Mouse (Mus musculus) midbrain, embryonic 15.5 days (tissue): ENCODE measurements at regions not wholly inside any gene's neighbourhood (a gene's known extent, or its start where the extent isn't known, plus 50 kb on each side); places are given as distances from the start of the nearest gene placed in this dataset.

Source experiments
- ATAC-seq: fragments of 200-750 bp; cut with Nextera tagmentation; replicated peaks from 2 replicates; pipeline ENCODE4 v1.8.0; 2017; ENCODE audit warnings: moderate TSS enrichment
- H3K27ac ChIP-seq: fragments of 300-500 bp; sonication (generic); 2 replicates; pipeline ENCODE4 v1.5.1; 2015; ENCODE audit warnings: mild to moderate bottlenecking, inconsistent platforms
- H3K27me3 ChIP-seq: fragments of 300-500 bp; sonication (generic); replicated peaks from 2 replicates; pipeline ENCODE4 v1.6.1; 2015; ENCODE audit warnings: inconsistent platforms
- H3K36me3 ChIP-seq: fragments of 300-500 bp; sonication (generic); replicated peaks from 2 replicates; pipeline ENCODE4 v1.6.1; 2015; ENCODE audit warnings: inconsistent platforms
- H3K4me1 ChIP-seq: fragments of 300-500 bp; sonication (generic); 2 replicates; pipeline ENCODE4 v1.6.1; 2015; ENCODE audit warnings: inconsistent platforms
- H3K4me2 ChIP-seq: fragments of 300-500 bp; sonication (generic); 2 replicates; pipeline ENCODE4 v1.6.1; 2015; ENCODE audit warnings: inconsistent platforms, mild to moderate bottlenecking, moderate library complexity
- H3K4me3 ChIP-seq: fragments of 300-500 bp; sonication (generic); 2 replicates; pipeline ENCODE4 v1.5.1; 2015; ENCODE audit warnings: mild to moderate bottlenecking, inconsistent platforms
- H3K9ac ChIP-seq: fragments of 300-500 bp; sonication (generic); 2 replicates; pipeline ENCODE4 v1.6.1; 2015; ENCODE audit warnings: mild to moderate bottlenecking, inconsistent platforms
- H3K9me3 ChIP-seq: fragments of 300-500 bp; sonication (generic); 2 replicates; pipeline ENCODE4 v1.6.1; 2016; ENCODE audit warnings: inconsistent platforms
- WGBS: fragments of 180-500 bp; shearing (Covaris S2); methylation state at CpG from one replicate; pipeline ENCODE4 v1.1.7; 2015; ENCODE audit warnings: mixed read lengths; 5-methylcytosine and 5-hydroxymethylcytosine counted together

- Histone ChIP-seq H3K27me3 (no peaks in the 10 kb centered on the region), H3K4me1 (no peaks in the 10 kb centered on the region), H3K27ac (no peak overlapping the region), H3K9ac (no peak overlapping the region), H3K4me3 (no peak overlapping the region), H3K9me3 (no peaks in the 10 kb centered on the region), H3K4me2 (no peak overlapping the region), H3K36me3 (no peaks in the 10 kb centered on the region)
- WGBS, result 92% methylated on average over 7 of the region's 7 CpGs
- no peak for ATAC-seq
These were observed 282.4 kb upstream of the Gm12728 start for GRCm38 (mm10) chr4:105507221-105507620.

GRCm38 (mm10) chr4:105509091-105509490, 280.6 kb upstream of the Gm12728 start:
- no peak for ATAC-seq
- Histone ChIP-seq H3K4me3 (no peak overlapping the region), H3K36me3 (no peaks in the 10 kb centered on the region), H3K27ac (no peak overlapping the region), H3K9ac (no peak overlapping the region), H3K27me3 (no peaks in the 10 kb centered on the region), H3K4me1 (no peaks in the 10 kb centered on the region), H3K9me3 (no peaks in the 10 kb centered on the region), H3K4me2 (no peak overlapping the region)
- WGBS, result 85% methylated on average over 3 of the region's 3 CpGs

GRCm38 (mm10) chr4:105510406-105510805, 279.3 kb upstream of the Gm12728 start:
- no peak overlapping the region for H3K4me2 ChIP-seq
- 86% methylated on average over 1 of the region's 1 CpGs for WGBS
- no peak overlapping the region for H3K4me3 ChIP-seq
- no peaks in the 10 kb centered on the region for H3K36me3 ChIP-seq
- ATAC-seq, result no peak
- H3K27me3 ChIP-seq, result no peaks in the 10 kb centered on the region
- H3K4me1 ChIP-seq, result no peaks in the 10 kb centered on the region
- H3K9me3 ChIP-seq, result no peaks in the 10 kb centered on the region
- no peak overlapping the region for H3K27ac ChIP-seq
- H3K9ac ChIP-seq, result no peak overlapping the region

GRCm38 (mm10) chr4:105525135-105525534, 264.5 kb upstream of the Gm12728 start:
- WGBS, result 57% methylated on average over 2 of the region's 2 CpGs
- H3K27me3 ChIP-seq, result no peaks in the 10 kb centered on the region

GRCm38 (mm10) chr4:105526755-105527154, 262.9 kb upstream of the Gm12728 start:
- 93% methylated on average over 7 of the region's 7 CpGs for WGBS
- H3K9me3 ChIP-seq, result no peaks in the 10 kb centered on the region
- no peak overlapping the region for H3K9ac ChIP-seq
- H3K4me3 ChIP-seq, result no peak overlapping the region
- H3K27ac ChIP-seq, result no peak overlapping the region
- H3K27me3 ChIP-seq, result no peaks in the 10 kb centered on the region
- no peaks in the 10 kb centered on the region for H3K36me3 ChIP-seq
- H3K4me2 ChIP-seq, result no peak overlapping the region
- no peak for ATAC-seq
- 0 out of 2 replicates have a peak, but pooled peaks cover 5% of the 10 kb centered on the region for H3K4me1 ChIP-seq

More at GRCm38 (mm10) chr4:105525135-105525534, 264.5 kb upstream of the Gm12728 start:
- no peaks in the 10 kb centered on the region for H3K4me1 ChIP-seq
- no peaks in the 10 kb centered on the region for H3K9me3 ChIP-seq
- H3K36me3 ChIP-seq, result no peaks in the 10 kb centered on the region
- no peak overlapping the region for H3K27ac ChIP-seq
- H3K4me2 ChIP-seq, result no peak overlapping the region
- ATAC-seq, result no peak
- H3K9ac ChIP-seq, result no peak overlapping the region
- no peak overlapping the region for H3K4me3 ChIP-seq

GRCm38 (mm10) chr4:105527316-105527715, 262.4 kb upstream of the Gm12728 start:
- no peaks in the 10 kb centered on the region for H3K9me3 ChIP-seq
- no peak for ATAC-seq
- no peak overlapping the region for H3K9ac ChIP-seq
- H3K27ac ChIP-seq, result no peak overlapping the region
- no peak overlapping the region for H3K4me2 ChIP-seq
- no peaks in the 10 kb centered on the region for H3K27me3 ChIP-seq
- WGBS, result 86% methylated on average over 3 of the region's 3 CpGs
- H3K4me1 ChIP-seq, result 0 out of 2 replicates have a peak, but pooled peaks cover 11% of the 10 kb centered on the region
- H3K36me3 ChIP-seq, result no peaks in the 10 kb centered on the region
- no peak overlapping the region for H3K4me3 ChIP-seq

GRCm38 (mm10) chr4:105531651-105532425, 257.8 kb upstream of the Gm12728 start:
- Histone ChIP-seq H3K27ac (no peak overlapping the region), H3K9me3 (no peaks in the 10 kb centered on the region), H3K9ac (no peak overlapping the region), H3K4me1 (0 out of 2 replicates have a peak, but pooled peaks cover 11% of the 10 kb centered on the region), H3K4me3 (no peak overlapping the region), H3K4me2 (no peak overlapping the region), H3K36me3 (no peaks in the 10 kb centered on the region), H3K27me3 (no peaks in the 10 kb centered on the region)
- peak; percentile 54 for ATAC-seq
- WGBS, result 52% methylated on average over 16 of the region's 16 CpGs

GRCm38 (mm10) chr4:105535451-105535850, 254.2 kb upstream of the Gm12728 start:
- no peak for ATAC-seq
- Histone ChIP-seq H3K4me3 (no peak overlapping the region), H3K27me3 (no peaks in the 10 kb centered on the region), H3K4me2 (no peak overlapping the region), H3K9ac (no peak overlapping the region), H3K4me1 (0 out of 2 replicates have a peak, but pooled peaks cover 11% of the 10 kb centered on the region), H3K36me3 (no peaks in the 10 kb centered on the region), H3K27ac (no peak overlapping the region), H3K9me3 (no peaks in the 10 kb centered on the region)
- WGBS, result 67% methylated on average over 6 of the region's 6 CpGs

- no peaks in the 10 kb centered on the region for H3K4me1 ChIP-seq
- H3K9me3 ChIP-seq, result no peaks in the 10 kb centered on the region
- no peak overlapping the region for H3K9ac ChIP-seq
- WGBS, result 84% methylated on average over 2 of the region's 2 CpGs
- no peak overlapping the region for H3K4me3 ChIP-seq
- no peak overlapping the region for H3K4me2 ChIP-seq
- H3K36me3 ChIP-seq, result no peaks in the 10 kb centered on the region
- H3K27me3 ChIP-seq, result no peaks in the 10 kb centered on the region
- H3K27ac ChIP-seq, result no peak overlapping the region
- ATAC-seq, result no peak
These were observed 244.2 kb upstream of the Gm12728 start for GRCm38 (mm10) chr4:105545486-105545885.

GRCm38 (mm10) chr4:105549744-105550440, 239.8 kb upstream of the Gm12728 start:
- Histone ChIP-seq H3K36me3 (no peaks in the 10 kb centered on the region), H3K9me3 (no peaks in the 10 kb centered on the region), H3K4me1 (no peaks in the 10 kb centered on the region), H3K4me2 (no peak overlapping the region), H3K4me3 (no peak overlapping the region), H3K27me3 (no peaks in the 10 kb centered on the region), H3K27ac (no peak overlapping the region), H3K9ac (no peak overlapping the region)
- ATAC-seq, result no peak
- 82% methylated on average over 7 of the region's 7 CpGs for WGBS

- Histone ChIP-seq H3K4me3 (no peak overlapping the region), H3K27me3 (no peaks in the 10 kb centered on the region), H3K4me2 (no peak overlapping the region), H3K36me3 (no peaks in the 10 kb centered on the region), H3K4me1 (no peaks in the 10 kb centered on the region), H3K9ac (no peak overlapping the region), H3K9me3 (no peaks in the 10 kb centered on the region), H3K27ac (no peak overlapping the region)
- ATAC-seq, result no peak
- 98% methylated on average over 4 of the region's 4 CpGs for WGBS
These were observed 237.5 kb upstream of the Gm12728 start for GRCm38 (mm10) chr4:105551966-105552685.

GRCm38 (mm10) chr4:105554994-105555393, 234.7 kb upstream of the Gm12728 start:
- no peaks in the 10 kb centered on the region for H3K4me1 ChIP-seq
- WGBS, result 90% methylated on average over 8 of the region's 8 CpGs
- H3K4me3 ChIP-seq, result no peak overlapping the region
- H3K9ac ChIP-seq, result no peak overlapping the region
- no peak overlapping the region for H3K4me2 ChIP-seq
- no peaks in the 10 kb centered on the region for H3K36me3 ChIP-seq
- H3K9me3 ChIP-seq, result no peaks in the 10 kb centered on the region
- H3K27ac ChIP-seq, result no peak overlapping the region
- no peaks in the 10 kb centered on the region for H3K27me3 ChIP-seq
- ATAC-seq, result no peak
